Mouse (Mus musculus): Measurements from ENCODE around the gene Nptx1.

DNA sequence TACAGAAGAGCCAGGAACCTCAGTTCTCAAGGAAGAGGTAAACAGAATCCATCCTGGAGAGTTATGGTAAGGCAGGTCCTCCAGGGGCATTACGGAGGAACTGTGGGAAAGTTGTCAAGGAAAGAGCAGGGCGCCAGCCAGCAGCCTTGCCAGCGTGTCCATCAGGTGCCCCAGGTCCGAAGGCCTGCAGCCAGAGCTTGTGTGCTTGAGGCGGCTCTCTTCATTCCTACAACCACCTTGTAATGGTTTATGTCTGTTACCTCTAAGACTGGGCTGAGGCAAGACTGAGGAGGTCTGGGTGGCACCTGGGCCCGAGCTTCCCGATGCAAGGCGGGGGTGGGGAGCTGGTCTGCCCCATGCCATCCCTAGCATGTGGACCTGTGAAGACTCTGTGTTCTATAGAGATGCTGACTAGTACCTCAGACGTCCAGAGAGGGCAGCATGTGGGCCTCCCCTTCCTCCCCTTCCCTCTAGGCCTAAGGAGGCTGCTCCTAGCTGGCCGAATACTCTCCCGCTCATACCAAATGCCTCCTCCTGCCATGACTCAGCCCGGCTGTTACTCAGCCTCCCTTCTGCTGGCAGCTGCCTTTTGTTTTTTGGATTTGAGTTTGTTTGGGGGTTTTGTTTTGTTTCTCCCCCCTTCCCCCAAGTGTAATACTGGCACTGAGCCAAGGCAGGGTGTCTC, 30.7 kb downstream of the Nptx1 start:
- TF ChIP-seq EP300 (IDR thresholded peaks at IDR 0.05; ENCODE audit: low read depth) (no peak), CTCF (IDR thresholded peaks at IDR 0.05; ENCODE audit: low read depth) (0 out of 2 replicates have a peak, but pooled peaks have one; percentile 11)
